Mouse (Mus musculus) liver, embryonic 14.5 days (tissue): ENCODE results near the gene Ccdc69.

Experiments used
- CTCF ChIP-seq: IDR thresholded peaks from 2 replicates; pipeline ENCODE4 v1.5.1; 2016; ENCODE audit warnings: antibody characterized with exemption, low read depth, control low read depth
- EP300 ChIP-seq: IDR thresholded peaks from 2 replicates; pipeline ENCODE4 v1.6.1; 2016; ENCODE audit warnings: antibody characterized with exemption, low read depth

DNA sequence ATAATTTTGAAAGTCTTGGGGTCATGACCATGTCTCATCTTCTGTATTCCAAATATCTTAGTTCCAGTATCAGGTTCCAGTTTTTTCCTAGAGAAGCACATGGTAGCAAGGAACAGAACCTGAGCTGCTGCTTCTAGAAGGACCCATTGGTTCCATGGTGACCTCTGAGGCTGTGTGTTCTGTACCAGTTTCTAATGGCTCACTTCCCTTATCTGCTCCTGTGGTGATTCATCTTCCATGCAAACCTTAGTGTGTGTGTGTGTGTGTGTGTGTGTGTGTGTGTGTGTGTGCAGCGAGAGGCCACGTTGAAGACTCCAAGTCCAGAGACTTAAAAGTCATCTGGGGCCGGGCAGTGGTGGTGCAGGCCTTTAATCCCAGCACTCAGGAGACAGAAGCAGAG, 38.1 kb upstream of the Ccdc69 start:
- no peak for TF ChIP-seq CTCF
- no peak for TF ChIP-seq EP300
